In the genomic region with DNA sequence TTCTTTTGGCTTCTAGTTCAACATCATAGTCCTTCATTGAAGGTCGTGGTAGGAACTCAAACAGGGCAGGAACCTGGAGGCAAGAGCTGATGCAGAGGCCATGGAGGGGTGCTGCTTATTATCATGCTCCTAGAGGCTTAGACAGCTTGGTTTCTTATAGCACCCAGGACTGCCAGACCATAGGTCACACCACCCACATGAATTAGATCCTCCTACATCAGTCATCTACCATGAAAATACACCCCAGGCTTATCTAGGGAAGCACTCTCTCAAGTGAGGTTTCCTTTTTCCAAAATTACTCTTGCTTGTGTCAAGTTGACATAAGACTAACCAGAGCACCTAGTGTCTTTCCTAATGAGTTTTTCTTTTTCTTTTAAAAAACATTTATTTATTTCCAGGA, we compare ENCODE assay signal across 28 mouse cellular contexts.
DNase-seq lines count a peak whose midpoint lies in the region; ATAC-seq and TF ChIP-seq lines count a peak whose summit lies in the region.
"Had no signal": no experiment of that assay in that cellular context is flagged by ENCODE, and none has a peak within 500 bp of the region (broad histone marks: within the 10 kb centered on the region; RNA-seq: fewer than 3 reads in every experiment).

No protein-coding gene starts in this region.

- H3K4me3 ChIP-seq in liver, embryonic 12.5 days = no peak overlapping the region
- no peak overlapping the region for H3K4me3 ChIP-seq in liver, postnatal 0 days (ENCODE audit: low read depth, low read length)
- H3K4me3 ChIP-seq in MEL (ENCODE audit: control insufficient read depth in 1 of 2, insufficient read depth in 1 of 2, low read depth in 2 of 2, low read length in 2 of 2) = no peak overlapping the region
- H3K4me3 ChIP-seq: embryonic facial prominence, embryonic 10.5 days; embryonic facial prominence, embryonic 12.5 days; erythroblast, embryonic 14.5 days; forebrain, embryonic 10.5 days; forebrain, embryonic 12.5 days had no signal

- TF ChIP-seq EP300 in liver, postnatal 0 days (IDR thresholded peaks at IDR 0.05; ENCODE audit: low read depth) = no peak
- TF ChIP-seq EP300 in MEL (IDR thresholded peaks at IDR 0.05; ENCODE audit: low read depth in 1 of 2, low read length in 2 of 2) = no peak

- H3K4me2 ChIP-seq in liver, embryonic 12.5 days = no peak overlapping the region
- no peak overlapping the region for H3K4me2 ChIP-seq in liver, postnatal 0 days (ENCODE audit: low read depth, low read length)
- H3K4me2 ChIP-seq: embryonic facial prominence, embryonic 12.5 days; forebrain, embryonic 12.5 days had no signal

- no peaks in the 10 kb centered on the region for H3K9me3 ChIP-seq in liver, embryonic 12.5 days (replicated peaks)
- H3K9me3 ChIP-seq in liver, postnatal 0 days (ENCODE audit: low read length) = no peaks in the 10 kb centered on the region
- no peaks in the 10 kb centered on the region for H3K9me3 ChIP-seq in MEL (replicated peaks; ENCODE audit: insufficient read depth, low read length)
- H3K9me3 ChIP-seq: embryonic facial prominence, embryonic 10.5 days; embryonic facial prominence, embryonic 12.5 days; forebrain, embryonic 10.5 days; forebrain, embryonic 12.5 days; G1E had no signal

- H3K4me1 ChIP-seq in liver, embryonic 12.5 days = peaks cover 25% of the 10 kb centered on the region
- H3K4me1 ChIP-seq in liver, postnatal 0 days (ENCODE audit: insufficient read depth) = no peaks in the 10 kb centered on the region
- H3K4me1 ChIP-seq in MEL (ENCODE audit: control insufficient read depth in 1 of 2, insufficient read depth in 2 of 2, low read length in 2 of 2) = peaks cover 46 to 69% of the 10 kb centered on the region in 2 experiments
- H3K4me1 ChIP-seq: embryonic facial prominence, embryonic 10.5 days; embryonic facial prominence, embryonic 12.5 days; forebrain, embryonic 10.5 days; forebrain, embryonic 12.5 days had no signal

- no peaks in the 10 kb centered on the region; the same call in 1 of the 2 replicates for H3K79me2 ChIP-seq in MEL (ENCODE audit: control insufficient read depth, insufficient read depth, low read length, poor library complexity)

- DNase-seq in liver, postnatal 0 days = no peak
- DNase-seq in MEL (ENCODE audit: low read depth, low spot score) = peak; percentile 86
- no peak for DNase-seq in right cerebral cortex, adult 18-20 months
- no peak for DNase-seq in frontal cortex, postnatal 10 days (ENCODE audit: low spot score in 2 of 2)
- DNase-seq: adrenal gland, adult 2 months; adrenal gland, postnatal 10 days; adrenal gland, postnatal 25 days; B cell, adult 2 months; cerebellum, adult 11 months; cerebellum, adult 18-20 months; cerebellum, adult 8-10 months; cerebellum, adult 9-11 months; cerebellum, postnatal 14 days; cerebellum, postnatal 36 days had no signal

- 0 out of 4 replicates have a peak, but pooled peaks of 1 of the 2 experiments have one; percentile 30 for TF ChIP-seq POLR2A in MEL (IDR thresholded peaks at IDR 0.05; ENCODE audit: control insufficient read depth in 1 of 2, insufficient read depth in 1 of 2, low read depth in 1 of 2, low read length in 2 of 2, poor library complexity in 1 of 2)

- no peaks in the 10 kb centered on the region for H3K27me3 ChIP-seq in liver, embryonic 12.5 days (replicated peaks)
- no peaks in the 10 kb centered on the region for H3K27me3 ChIP-seq in liver, postnatal 0 days (ENCODE audit: insufficient read depth, low read length)
- H3K27me3 ChIP-seq in MEL (ENCODE audit: control insufficient read depth in 1 of 2, insufficient read depth in 2 of 2, low read length in 2 of 2) = no peaks in the 10 kb centered on the region
- H3K27me3 ChIP-seq: CH12.LX; embryonic facial prominence, embryonic 12.5 days; forebrain, embryonic 12.5 days had no signal

- no peak overlapping the region for H3K9ac ChIP-seq in liver, embryonic 12.5 days
- H3K9ac ChIP-seq in liver, postnatal 0 days (replicated peaks) = no peak overlapping the region
- no peak overlapping the region for H3K9ac ChIP-seq in MEL (ENCODE audit: control insufficient read depth, low read depth, low read length, poor library complexity, severe bottlenecking)
- H3K9ac ChIP-seq: embryonic facial prominence, embryonic 12.5 days; forebrain, embryonic 12.5 days had no signal

- TF ChIP-seq CTCF in liver, postnatal 0 days (IDR thresholded peaks at IDR 0.05; ENCODE audit: low read depth) = no peak
- no peak for TF ChIP-seq CTCF in MEL (IDR thresholded peaks at IDR 0.05 in 2 of 3, conservative IDR thresholded peaks at IDR 0.05 in 1 of 3; ENCODE audit: control insufficient read depth in 1 of 3, insufficient read depth in 1 of 3, low read depth in 2 of 3, low read length in 3 of 3, poor library complexity in 1 of 3, severe bottlenecking in 1 of 3)

- no peaks in the 10 kb centered on the region for H3K36me3 ChIP-seq in liver, embryonic 12.5 days
- H3K36me3 ChIP-seq in liver, postnatal 0 days (replicated peaks; ENCODE audit: insufficient read depth, low read length) = no peaks in the 10 kb centered on the region
- peaks cover 0 to 79% of the 10 kb centered on the region in 2 experiments; a peak in 2 of 4 replicates for H3K36me3 ChIP-seq in MEL (ENCODE audit: control insufficient read depth in 1 of 2, insufficient read depth in 2 of 2, low read length in 2 of 2)
- H3K36me3 ChIP-seq: embryonic facial prominence, embryonic 10.5 days; embryonic facial prominence, embryonic 12.5 days; forebrain, embryonic 10.5 days; forebrain, embryonic 12.5 days had no signal

- ATAC-seq in liver, embryonic 12.5 days = peak; percentile 40; the same call in 1 of the 2 replicates
- no peak for ATAC-seq in liver, postnatal 0 days
- peak; percentile 29 to 38; a peak in 1 of 4 replicates for ATAC-seq in hematopoietic stem cell, adult 5-6 weeks (replicated peaks in 1 of 2; ENCODE audit: insufficient read depth in 1 of 2, low FRiP score in 2 of 2, low TSS enrichment in 1 of 2, low read depth in 1 of 2, poor library complexity in 2 of 2, severe bottlenecking in 2 of 2)
- ATAC-seq in megakaryocyte progenitor cell, adult 5-6 weeks (replicated peaks; ENCODE audit: poor library complexity) = peak; percentile 41
- no peak for ATAC-seq in erythroblast, adult 5-6 weeks (replicated peaks; ENCODE audit: low FRiP score, poor library complexity, severe bottlenecking)
- ATAC-seq: CD4-positive, CD25-positive, alpha-beta regulatory T cell, adult 4 months; forebrain, embryonic 14.5 days; forebrain, embryonic 16.5 days had no signal

- H3K27ac ChIP-seq in liver, embryonic 12.5 days = no peak overlapping the region
- no peak overlapping the region for H3K27ac ChIP-seq in liver, postnatal 0 days (ENCODE audit: low read depth)
- peak overlapping the region; percentile 84 for H3K27ac ChIP-seq in MEL (ENCODE audit: control insufficient read depth, low read depth, low read length)
- H3K27ac ChIP-seq: embryonic facial prominence, embryonic 10.5 days; embryonic facial prominence, embryonic 12.5 days; forebrain, embryonic 10.5 days; forebrain, embryonic 12.5 days had no signal

- TF ChIP-seq RAD21 in MEL (IDR thresholded peaks at IDR 0.05; ENCODE audit: low read depth, low read length) = no peak

- WGBS in liver, embryonic 12.5 days (ENCODE audit: insufficient replicate concordance) = 22% methylated on average over 1 of the region's 1 CpGs
- WGBS in liver, postnatal 0 days (ENCODE audit: insufficient replicate concordance) = 50% methylated on average over 1 of the region's 1 CpGs

TF ChIP-seq in MEL, 35 proteins besides CTCF, POLR2A, EP300 and RAD21:
- peak; percentile 44 for TF ChIP-seq TAL1 (IDR thresholded peaks at IDR 0.05; ENCODE audit: low read length)
- no peak for TF ChIP-seq NRF1 (IDR thresholded peaks at IDR 0.05; ENCODE audit: insufficient read depth, low read depth, low read length, poor library complexity, severe bottlenecking)
- peak; percentile 84 for TF ChIP-seq GATA1 (IDR thresholded peaks at IDR 0.05; ENCODE audit: low read depth, low read length)
- peak; percentile 84 for TF ChIP-seq TBP (IDR thresholded peaks at IDR 0.05; ENCODE audit: low read depth, low read length)
- TF ChIP-seq JUND (IDR thresholded peaks at IDR 0.05; ENCODE audit: low read depth, low read length) = no peak

Comparison
In these comparisons a context has a peak if more than half of its experiments do, and no peak if none do; other contexts are left out.
1. ATAC-seq: peak in liver, embryonic 12.5 days (single experiment), hematopoietic stem cell, adult 5-6 weeks (2 of 2) and megakaryocyte progenitor cell, adult 5-6 weeks (single experiment); none in liver, postnatal 0 days (single experiment) and erythroblast, adult 5-6 weeks (single experiment).